Mouse (Mus musculus): Measurements from ENCODE around the gene Aldh9a1.
"Not testable (repeated sequence)": the region's sequence is repeated elsewhere in the genome, so short reads cannot be mapped to it uniquely, and the experiment has no call there.

Gene Aldh9a1

DNA sequence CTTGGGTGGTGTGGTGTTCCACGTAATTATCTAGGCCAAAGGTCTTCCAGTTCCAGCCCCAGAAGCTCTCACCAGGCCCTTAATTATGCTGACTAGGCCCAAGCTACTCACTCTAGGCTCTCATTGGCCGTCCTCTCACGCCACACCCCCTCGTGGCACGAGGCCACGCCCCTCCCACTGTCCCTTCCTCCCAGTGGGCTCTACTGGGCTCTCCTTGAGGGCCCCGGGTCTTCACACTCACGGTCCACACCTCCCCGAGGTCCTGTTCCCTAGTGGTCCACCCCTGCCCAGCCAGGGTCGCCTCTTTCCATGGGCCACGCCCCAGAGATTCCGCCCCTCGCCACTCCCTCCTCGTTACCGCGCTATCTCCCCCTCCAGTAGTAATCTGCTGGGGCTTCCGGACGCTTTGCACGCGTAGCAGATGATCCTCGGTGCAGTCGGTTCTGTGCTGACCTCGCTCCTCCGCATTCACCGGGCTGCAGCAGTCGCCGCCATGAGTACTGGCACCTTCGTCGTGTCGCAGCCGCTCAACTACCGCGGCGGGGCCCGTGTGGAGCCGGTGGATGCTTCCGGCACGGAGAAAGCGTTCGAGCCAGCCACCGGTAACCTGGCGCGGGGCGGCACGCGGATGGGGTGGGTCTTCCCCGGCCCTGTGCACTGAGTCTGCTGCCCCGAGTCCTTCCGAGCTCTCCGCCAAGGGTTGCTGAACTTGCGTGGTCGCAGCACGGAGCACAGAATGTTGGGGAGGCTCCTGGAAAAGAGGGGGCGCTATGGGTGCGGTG, at the start of gene Aldh9a1:
Gene Aldh9a1 (plus strand): TSS at position 177 of the 782 bp plus-strand sequence.
- peak; percentile 77 to 80 for DNase-seq (ENCODE audit: low spot score in 2 of 2)

DNA sequence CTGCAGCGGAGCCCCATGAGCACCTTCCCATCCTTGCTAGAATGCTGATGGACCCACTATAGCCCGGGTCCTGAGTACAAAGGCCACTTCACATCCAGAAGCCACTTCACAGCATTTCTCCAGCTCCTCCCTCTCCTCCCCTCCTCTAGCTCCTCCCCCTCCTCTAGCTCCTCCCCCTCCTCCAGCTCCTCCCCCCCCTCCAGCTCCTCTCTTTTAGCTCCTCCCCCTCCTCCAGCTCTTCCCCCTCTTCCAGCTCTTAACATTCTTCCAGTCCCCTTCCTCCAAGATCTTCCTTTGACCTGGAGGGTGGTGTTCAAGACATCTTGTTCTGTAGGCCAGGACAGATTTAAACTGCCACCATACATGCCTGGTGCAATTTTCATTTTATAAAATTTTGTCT, 49.7 kb upstream of the Aldh9a1 start:
- no peak for DNase-seq (ENCODE audit: low spot score in 2 of 2)

DNA sequence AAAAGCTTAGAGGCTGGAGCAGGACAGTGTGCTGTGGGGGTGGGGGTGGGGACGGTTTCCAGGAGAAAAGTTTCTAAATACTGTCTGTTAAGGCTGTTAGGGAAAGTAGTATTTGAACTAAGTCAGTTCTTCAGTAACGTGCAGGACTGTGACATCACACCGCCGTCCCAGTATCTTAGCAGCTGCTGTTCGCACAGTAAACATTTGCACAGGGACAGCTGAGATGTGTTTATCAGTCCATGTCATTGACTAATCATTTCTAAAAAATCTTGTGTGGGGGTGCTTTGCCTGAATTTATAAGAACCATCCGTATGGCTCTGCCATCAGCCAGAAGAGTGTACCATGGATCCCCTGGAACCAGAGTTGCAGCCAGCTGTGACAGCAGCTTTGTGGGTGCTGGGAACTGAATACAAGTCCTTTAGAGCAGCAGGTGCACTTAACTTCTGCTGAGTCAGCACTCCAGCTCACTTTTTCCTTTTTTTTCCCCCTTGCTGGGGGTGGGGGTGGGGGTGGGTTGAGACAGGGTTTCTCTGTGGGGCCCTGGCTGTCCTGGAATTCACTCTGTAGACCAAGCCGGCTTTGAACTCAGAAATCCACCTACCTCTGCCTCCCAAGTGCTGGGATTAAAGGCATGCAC, 44.2 kb upstream of the Aldh9a1 start:
- no peak for DNase-seq (ENCODE audit: low spot score in 2 of 2)

DNA sequence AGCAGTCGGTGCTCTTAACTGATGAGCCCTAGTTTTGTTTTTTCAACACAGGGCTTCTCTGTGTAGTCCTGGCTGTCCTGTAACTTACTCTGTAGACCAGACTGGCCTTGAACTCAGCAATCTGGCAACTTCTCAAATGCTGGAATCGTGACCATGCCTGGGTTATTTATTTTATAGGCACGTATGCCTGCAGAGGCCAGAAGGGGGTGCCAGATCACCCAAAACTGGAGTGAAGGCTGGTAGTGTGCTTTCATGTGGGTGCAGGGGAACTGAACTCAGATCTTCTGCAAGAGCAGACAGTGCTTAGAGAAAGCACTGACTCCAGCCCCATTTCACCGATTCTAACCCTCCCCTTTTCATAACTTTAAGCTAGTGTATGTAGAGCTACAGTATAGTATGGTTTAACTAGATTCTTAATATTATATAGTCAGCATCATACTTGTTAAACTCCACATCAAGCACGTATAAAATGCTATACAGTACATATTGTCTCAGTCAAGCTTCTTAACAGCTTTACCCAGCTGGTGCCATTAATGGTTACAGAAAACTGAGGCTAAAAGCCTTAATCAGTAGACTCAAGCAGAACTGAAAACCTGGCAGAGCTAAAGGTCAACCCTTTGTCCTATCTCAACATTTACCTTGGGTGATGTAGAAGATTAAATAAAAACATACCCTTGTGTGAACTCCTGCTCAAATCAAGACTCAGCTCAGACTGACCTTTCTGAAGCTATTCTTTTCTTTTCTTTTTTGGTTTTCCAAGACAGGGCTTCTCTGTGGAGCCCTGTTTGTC, 43.1 kb upstream of the Aldh9a1 start:
- no peak for DNase-seq (ENCODE audit: low spot score in 2 of 2)

DNA sequence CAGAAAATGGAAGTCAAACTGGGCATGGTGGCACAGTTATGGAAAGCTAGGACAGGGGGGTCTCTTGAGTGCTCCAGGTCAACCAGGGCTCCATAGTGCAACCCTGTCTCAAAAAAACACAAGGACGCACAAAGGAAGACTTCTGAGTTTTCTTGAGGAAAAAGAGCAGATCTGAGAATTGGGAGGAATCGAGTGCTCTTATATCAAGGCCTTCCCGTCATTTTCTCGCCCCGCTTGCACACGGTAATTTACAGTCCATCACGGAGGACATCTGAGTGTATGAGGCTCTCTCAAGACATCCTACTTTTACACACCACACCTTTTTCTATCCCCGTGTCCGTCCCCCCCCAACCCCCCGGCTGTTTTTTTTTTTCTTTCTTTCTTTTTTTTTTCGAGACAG, 42.1 kb upstream of the Aldh9a1 start:
- no peak for DNase-seq (ENCODE audit: low spot score in 2 of 2)

DNA sequence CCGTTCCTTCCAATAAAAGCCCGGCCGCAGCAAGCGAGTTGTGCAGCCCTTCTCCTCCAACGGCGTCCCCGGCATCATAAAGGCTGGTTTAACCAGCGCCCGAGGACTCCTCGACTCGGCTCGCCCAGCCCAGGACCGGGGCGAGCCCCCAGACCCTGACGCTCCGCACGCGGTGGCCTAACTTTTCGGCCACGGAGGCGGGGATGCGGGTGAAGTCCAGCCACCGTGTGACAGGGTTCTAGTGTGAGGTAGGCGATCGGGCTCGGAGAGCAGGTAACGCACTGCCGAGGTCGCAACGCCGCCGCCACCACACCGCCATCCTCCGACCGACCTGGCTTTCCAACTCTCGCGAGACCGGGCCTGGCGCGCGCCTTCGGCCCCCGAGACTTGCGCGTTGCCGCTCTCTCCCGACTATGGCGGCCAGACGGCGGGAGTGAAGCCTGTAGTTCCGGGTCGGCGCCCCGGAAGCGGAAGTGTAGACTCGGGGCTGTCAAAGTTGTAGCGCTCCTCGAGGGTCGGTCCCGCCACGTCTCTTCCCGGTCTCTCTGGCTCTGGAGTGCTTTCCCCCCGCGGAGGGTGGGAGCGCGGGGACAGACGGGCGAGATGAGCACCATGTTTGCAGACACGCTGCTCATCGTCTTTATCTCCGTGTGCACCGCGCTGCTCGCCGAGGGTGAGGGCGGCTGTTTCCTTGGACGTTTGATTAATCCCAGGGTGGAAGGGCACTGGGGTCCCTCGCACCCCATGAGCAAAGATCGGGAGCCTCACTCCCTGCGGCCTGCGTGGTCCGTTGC, 41.3 kb upstream of the Aldh9a1 start, which contains the start of gene Tmco1:
Gene Tmco1 (plus strand): TSS at position 118 of the 794 bp plus-strand sequence.
- peak; percentile 95 to 96 for DNase-seq (ENCODE audit: low spot score in 2 of 2)

DNA sequence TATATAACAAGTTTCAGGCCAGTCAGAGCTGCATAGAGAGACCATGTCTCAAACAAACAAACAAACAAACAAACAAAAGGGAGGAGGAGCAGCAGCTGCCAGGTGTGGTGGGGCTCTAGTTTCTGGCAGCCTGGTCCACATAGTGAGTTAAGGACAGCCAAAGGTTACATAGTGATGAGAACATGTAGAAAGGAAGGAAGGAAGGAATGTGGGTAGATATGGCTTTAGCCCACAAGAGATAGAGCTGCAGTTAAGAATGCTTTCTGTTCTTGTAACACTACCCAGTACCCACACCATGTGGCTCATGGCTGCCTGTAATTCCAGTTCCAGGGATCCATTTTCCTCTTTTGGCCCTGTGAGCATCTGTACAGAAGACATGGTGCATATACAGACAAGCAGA, 37.4 kb upstream of the Aldh9a1 start:
- no peak for DNase-seq (ENCODE audit: low spot score in 2 of 2)

DNA sequence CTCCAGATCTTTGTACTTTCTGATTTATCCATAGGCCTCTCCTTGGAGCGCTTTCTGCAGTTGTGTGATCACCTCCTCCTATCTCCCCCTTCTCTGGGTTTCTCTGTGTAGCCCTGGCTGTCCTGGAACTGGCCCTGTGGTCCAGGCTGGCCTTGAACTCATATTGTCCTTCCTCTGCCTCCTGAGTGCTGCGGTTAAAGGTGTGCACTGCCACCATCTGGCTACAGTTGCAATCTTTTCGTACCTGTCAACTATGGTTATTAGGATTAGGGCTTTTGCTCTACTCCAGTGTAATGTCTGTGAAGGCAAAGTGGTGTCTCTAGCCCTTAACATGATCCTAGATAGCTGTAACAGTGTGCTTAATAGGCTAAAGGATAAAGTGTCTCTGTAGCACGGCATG, 36.6 kb upstream of the Aldh9a1 start:
- no peak for DNase-seq (ENCODE audit: low spot score in 2 of 2)

DNA sequence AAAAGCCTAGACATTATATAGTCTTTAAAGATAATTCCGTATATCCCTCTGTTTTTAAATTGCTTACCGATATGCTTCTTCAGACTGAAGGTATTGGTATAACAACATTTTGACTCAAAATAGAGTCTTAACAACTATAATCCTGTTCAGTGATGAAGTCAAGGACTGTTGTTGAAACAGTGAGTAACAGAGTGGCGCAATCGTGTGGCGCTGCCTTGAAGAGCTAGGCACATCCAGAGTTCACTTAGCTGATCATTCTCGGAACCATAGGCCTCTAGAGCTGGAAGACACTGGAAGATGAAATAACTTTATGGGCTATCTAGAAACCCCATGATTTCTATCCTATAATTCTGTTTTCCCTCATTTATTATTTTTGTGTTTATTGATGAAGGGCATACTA, 28.1 kb upstream of the Aldh9a1 start:
- DNase-seq (ENCODE audit: low spot score in 2 of 2): no peak

DNA sequence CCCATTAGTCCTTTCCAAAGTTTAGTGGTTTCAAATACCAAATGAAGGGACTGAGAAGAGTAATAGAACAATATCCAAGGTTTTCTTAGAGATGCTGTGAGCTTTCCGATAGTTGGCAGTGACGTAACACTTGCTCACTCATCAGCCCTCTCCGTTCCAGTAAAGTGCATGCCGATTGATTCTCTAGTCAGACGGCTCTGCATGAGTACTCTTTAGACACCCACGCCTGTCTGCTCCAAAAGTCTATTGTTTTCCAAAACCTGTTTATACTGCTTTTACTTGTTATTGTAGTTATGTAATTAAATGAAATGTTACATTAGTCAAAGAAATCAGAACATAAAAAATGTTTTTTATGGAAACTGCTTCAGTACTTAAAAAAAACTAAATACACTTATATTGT, 21.0 kb upstream of the Aldh9a1 start:
- DNase-seq (ENCODE audit: low spot score in 2 of 2): no peak

DNA sequence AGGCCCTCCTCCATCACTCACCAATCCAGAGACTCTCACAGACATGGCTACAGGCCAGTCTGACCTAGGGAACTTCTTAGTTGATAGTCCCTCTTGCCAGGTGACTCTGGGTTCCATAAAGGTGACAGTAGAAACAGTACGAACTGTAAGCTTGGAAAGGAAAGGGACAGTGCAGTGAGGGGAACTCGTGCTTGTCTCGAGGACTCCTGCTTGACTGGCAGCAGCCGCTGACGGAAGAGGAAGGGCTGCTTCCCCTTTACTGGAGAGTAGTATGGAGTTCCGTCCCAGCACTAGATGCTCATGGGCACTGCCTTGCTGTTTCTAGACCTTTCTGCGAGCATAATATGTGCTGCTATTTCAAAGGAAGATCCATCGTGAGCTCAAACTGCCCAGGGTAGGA, 18.7 kb upstream of the Aldh9a1 start:
- DNase-seq (ENCODE audit: low spot score in 2 of 2): no peak

DNA sequence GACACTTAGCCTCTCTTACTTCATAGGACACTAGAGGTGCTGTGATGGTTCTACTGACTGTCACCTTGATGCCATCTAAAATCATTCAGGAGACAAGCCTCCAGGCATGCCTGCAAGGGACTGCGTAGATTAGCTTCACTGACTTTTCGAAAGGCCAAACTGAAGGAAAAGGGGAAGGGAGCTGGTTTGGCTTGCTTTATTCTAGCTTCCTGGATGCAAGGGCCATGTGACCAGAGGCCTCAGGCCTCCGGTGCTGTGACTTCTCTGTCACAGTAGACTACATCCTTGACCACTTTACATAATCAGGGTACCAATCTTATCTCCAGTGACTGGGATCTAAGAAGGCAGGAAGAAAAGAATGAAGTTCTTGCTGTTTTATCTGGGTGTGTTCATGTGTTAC, 13.4 kb upstream of the Aldh9a1 start:
- DNase-seq (ENCODE audit: low spot score in 2 of 2): no peak

DNA sequence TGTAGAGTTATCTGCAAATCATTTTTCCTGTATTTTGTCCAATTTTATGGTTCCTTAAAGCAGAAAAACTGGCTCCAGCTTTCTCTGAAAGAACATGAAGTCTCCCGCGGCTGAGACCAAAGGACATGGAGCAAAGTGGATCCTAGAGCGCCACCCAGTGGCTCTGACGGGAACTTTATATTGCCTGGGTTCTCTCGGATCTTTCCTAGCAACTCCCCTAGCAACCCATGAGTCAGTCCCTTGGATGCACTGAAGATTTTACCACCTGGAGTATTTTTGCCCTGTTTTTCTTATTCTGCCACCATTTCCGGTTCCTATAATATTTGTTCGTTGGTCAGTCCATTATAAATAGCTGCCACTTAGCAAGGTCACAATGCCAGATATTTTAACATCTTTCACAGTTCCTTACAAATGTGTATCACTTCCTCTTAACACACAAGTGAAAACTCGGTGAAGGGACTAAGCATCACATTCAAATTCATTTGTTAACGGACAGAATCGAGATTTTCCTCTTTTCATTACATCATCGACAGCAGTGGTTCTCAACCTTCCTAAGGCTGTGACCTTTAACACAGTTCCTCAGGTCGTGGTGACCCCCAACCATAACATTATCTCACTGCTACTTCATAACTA, 12.2 kb upstream of the Aldh9a1 start:
- DNase-seq (ENCODE audit: low spot score in 2 of 2): peak; percentile 85 to 89

DNA sequence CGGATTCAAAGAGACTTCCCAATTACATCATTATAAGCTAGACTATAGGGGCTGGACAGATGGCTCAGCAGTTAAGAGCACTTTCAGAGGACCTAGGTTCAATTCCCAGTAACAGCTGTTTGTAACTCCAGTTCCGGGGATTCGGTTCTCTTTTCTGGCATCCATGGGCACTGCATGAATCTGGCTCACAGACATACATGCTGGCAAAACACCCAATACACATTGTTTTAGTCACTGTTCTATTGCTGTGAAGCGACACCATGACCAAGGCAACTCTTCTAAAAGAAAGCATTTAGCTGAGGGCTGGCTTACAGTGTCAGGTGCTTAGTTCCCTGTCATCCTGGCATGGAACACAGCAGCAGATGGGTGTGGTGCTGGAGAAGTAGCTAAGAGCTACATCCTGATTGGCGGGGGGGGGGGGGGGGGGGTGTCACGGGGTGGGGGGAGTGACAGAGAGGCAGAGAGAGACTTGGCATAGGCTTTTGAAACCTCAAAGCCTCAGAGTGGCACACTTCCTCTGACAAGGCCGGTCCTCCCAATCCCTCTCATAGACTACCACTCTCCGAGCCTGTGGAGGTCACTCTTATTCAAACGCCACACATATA, 10.5 kb upstream of the Aldh9a1 start:
- no peak for DNase-seq (ENCODE audit: low spot score in 2 of 2)

DNA sequence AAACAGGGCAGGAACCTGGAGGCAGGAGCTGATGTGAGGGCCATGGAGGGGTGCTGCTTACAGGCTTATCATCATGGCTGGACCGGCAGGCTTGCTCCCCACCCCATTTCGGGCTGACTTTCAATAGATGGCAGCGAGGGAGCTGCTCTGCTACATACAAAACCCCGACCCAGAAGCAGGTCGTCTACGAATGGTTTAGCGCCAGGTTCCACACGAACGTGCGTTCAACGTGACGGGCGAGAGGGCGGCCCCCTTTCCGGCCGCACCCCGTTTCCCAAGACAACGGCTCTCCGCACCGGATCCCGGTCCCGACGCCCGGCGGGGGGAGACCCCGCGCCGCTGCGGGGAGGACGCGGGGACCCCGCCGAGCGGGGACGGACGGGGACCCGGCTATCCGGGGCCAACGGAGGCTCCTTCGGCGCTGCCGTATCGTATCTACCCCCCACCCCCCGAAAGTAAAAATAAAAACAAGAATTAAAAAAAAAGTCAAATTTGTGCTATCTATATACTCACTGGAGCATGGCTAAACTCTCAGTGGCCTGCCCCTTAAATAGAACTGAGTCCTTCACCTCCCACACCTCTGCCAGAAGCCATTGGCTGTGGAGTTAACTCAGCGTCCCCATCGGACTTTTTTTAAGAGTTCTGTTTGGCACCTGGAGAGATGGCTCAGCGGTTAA, 9.5 kb upstream of the Aldh9a1 start:
- DNase-seq (ENCODE audit: low spot score in 2 of 2): no peak

DNA sequence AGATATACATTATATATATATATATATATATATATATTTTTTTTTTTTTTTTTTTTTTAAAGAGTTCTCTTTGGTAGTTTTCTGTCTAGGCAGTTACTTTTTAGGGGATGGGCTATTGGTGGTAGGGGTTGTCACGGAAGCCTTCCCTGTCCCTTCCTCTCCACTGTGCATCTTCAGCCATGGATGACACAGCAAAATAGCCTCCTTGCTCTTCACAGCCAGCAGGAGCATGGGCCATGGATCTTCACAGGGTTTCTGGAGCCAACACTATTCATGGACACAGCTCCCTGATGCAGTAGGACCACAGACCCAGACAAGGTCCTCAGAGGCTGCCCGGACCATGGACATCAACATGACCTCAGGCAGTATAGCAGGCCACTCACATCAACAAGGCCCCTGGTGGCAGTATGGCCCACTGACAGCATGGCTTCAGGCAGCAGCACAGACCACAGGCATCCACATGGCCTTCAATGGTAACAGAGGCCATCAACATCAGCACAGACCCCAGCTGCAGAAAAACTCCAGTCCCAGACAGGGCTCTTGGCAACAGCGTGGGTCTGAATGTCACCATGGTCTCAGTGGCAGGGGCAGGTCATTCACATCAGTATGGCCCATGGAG, 8.8 kb upstream of the Aldh9a1 start:
- no peak for DNase-seq (ENCODE audit: low spot score in 2 of 2)

DNA sequence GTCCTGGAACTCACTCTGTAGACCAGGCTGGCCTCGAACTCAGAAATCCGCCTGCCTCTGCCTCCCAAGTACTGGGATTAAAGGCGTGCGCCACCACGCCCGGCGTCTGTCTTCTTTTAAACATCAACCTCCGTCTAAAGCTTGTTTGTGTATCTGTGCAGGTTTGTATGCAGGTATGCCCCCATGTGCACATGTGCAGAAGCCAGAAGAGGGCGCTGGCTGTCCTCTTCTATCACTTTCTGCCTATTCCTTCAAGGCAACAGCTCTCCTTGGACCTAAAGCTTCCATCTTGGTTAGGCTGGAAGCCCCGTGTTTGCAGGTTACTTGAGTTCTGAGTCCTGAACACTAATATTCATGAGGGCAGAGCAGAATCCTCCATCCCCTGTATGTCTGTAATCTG, 7.0 kb upstream of the Aldh9a1 start:
- no peak for DNase-seq (ENCODE audit: low spot score in 2 of 2)

DNA sequence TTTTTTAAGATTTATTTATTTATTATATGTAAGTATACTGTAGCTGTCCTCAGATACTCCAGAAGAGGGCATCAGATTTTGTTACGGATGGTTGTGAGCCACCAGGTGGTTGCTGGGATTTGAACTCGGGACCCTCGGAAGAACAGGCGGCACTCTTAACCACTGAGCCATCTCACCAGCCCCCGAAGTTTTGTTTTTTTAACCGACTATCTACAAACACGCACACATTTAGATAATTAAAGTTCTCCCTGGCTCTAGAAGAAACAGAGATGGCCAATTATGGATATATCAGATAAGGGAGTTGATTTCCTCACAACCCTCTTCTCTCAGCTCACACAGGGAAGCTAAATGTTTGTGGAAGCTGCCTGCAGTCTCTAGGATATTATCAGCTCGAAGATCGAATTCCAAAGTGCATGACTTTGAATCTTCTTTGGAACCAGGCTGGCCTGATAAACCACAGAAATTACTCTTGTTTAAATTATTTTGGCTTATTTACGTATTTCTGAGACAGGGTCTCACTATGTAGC, 3.7 kb upstream of the Aldh9a1 start:
- DNase-seq (ENCODE audit: low spot score in 2 of 2): not testable (repeated sequence)

DNA sequence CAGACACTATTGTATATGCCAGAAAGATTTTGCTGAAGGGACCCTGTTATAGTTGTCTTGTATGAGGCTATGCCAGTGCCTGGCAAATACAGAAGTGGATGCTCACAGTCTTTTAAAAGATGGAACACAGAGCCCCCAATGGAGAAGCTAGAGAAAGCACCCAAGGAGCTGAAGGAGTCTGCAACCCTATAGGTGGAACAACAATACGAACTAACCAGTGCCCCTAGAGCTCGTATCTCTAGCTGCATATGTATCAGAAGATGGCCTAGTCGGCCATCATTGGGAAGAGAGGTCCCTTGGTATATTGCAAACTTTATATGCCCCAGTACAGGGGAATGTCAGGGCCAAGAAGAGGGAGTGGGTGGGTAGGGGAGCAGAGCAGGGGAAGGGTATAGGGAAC, 585 bp upstream of the Aldh9a1 start:
- not testable (repeated sequence) for DNase-seq (ENCODE audit: low spot score in 2 of 2)
